Mouse (Mus musculus) bone marrow macrophage, adult 2 months (primary cell): ENCODE data around the gene Gabrp.

Experiments used
- CTCF ChIP-seq: IDR thresholded peaks from 2 replicates; pipeline ENCODE4 v1.5.1; 2012; ENCODE audit warnings: low read depth, mild to moderate bottlenecking, low read length, moderate library complexity
- POLR2A ChIP-seq: IDR thresholded peaks from 2 replicates; pipeline ENCODE4 v1.6.1; 2012; ENCODE audit warnings: mild to moderate bottlenecking, low read depth, low read length, borderline replicate concordance

GRCm38 (mm10) chr11:33598986-33599385 lies 20.2 kb upstream of the Gabrp start, which contains the start of gene D130052B06Rik:
- TF ChIP-seq CTCF (no peak), POLR2A (no peak)
